Mouse (Mus musculus) cortical plate, adult 2 months (tissue): ENCODE data around the gene Fbxo44.

Experiments used
- CTCF ChIP-seq: fragments of 200-500 bp; IDR thresholded peaks from 2 replicates; pipeline ENCODE4 v1.5.1; 2011; ENCODE audit warnings: mild to moderate bottlenecking, control low read depth, low read length; ENCODE audit not compliant: insufficient read depth; ENCODE audit errors: extremely low read depth
- POLR2A ChIP-seq: fragments of 200-500 bp; IDR thresholded peaks from 2 replicates; pipeline ENCODE4 v1.6.1; 2011; ENCODE audit warnings: mild to moderate bottlenecking, low read length, control low read depth; ENCODE audit not compliant: insufficient read depth; ENCODE audit errors: extremely low read depth

DNA sequence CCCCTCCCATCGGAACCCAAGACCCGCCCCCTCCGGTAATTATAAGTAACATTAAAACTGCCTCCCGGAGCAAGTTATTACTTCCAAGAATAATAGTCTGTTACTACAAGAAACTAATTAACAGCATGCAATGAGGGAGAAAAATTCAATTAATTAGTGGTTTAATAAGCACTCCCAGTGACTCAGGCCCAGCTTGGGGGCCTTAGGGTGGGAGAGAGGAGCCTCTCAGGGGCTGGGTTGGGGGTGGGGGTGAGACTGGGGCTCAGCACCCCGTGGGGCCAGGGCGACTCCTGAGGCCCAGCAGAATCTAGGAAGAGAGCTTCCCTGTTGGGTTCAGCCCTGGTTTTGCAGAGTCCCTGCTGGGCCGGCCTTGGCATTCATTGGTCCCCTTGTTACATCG lies 22.1 kb upstream of the Fbxo44 start:
- no peak for TF ChIP-seq CTCF
- TF ChIP-seq POLR2A: no peak
